Mouse (Mus musculus): ENCODE measurements around the gene Oas1a. TPM values are rescaled to one million over a fixed set of nuclear protein-coding genes. Genes with fewer than 3 reads are reported as not detected.

Gene Oas1a
- polyA plus RNA-seq, 1 experiment from 2014 or later: 0.57 TPM

GRCm38 (mm10) chr5:120847067-120847466, 60.3 kb downstream of the Oas1a start, which contains the start of gene Oas1f:
Gene Oas1f, plus strand, starts transcription at chr5:120847367.
- Histone ChIP-seq H3K9ac (ENCODE audit: low read length) (no peak within 1 kb of the TSS), H3K36me3 (ENCODE audit: control insufficient read depth, insufficient read depth, low read length) (no peaks in the 10 kb centered on the region), H3K4me2 (ENCODE audit: low read depth, severe bottlenecking) (no peak within 1 kb of the TSS), H3K27me3 (ENCODE audit: control insufficient read depth, insufficient read depth, low read length) (no peaks in the 10 kb centered on the region), H3K4me3 (ENCODE audit: low read depth, low read length) (no peak within 1 kb of the TSS), H3K9me3 (ENCODE audit: control insufficient read depth, low read length) (no peaks in the 10 kb centered on the region), H3K27ac (replicated peaks; ENCODE audit: low read depth, low read length) (no peak within 1 kb of the TSS), H3K4me1 (ENCODE audit: control insufficient read depth, insufficient read depth, low read length) (no peaks in the 10 kb centered on the region)
- DNase-seq (ENCODE audit: low spot score) (no peak), ATAC-seq (ENCODE audit: insufficient number of reproducible peaks, low FRiP score, low TSS enrichment, low read depth) (no peak)
- 80% methylated on average over 4 of the region's 4 CpGs for WGBS

Small RNA genes within 50 kb of the gene (microRNA-seq; reads per million reads assigned to microRNA genes)
- gene Gm22907: not detected

Other genes with a start within 250 kb of the Oas1a start
- 3.0 and 3.5 TPM in 2 replicates for gene Dtx1, start 195.6 kb downstream of the Oas1a start, polyA plus RNA-seq (2014; fragmentation: Nextera tagmentation; extraction: Ambion mirVana)
- 0.12 TPM in 1 of 2 replicates, not detected in the other for gene Oas2, start 157.7 kb downstream of the Oas1a start, polyA plus RNA-seq (2014; fragmentation: Nextera tagmentation; extraction: Ambion mirVana)
- 0.03 TPM in 1 of 2 replicates, not detected in the other for gene Oas3, start 129.9 kb downstream of the Oas1a start, polyA plus RNA-seq (2014; fragmentation: Nextera tagmentation; extraction: Ambion mirVana)
- gene Oas1e, start 112.0 kb downstream of the Oas1a start, polyA plus RNA-seq (2014; fragmentation: Nextera tagmentation; extraction: Ambion mirVana): not detected in 2 replicates
- gene Oas1c, start 95.0 kb downstream of the Oas1a start, polyA plus RNA-seq (2014; fragmentation: Nextera tagmentation; extraction: Ambion mirVana): 0.28 and 0.41 TPM in 2 replicates
- gene Oas1f, start 60.2 kb downstream of the Oas1a start, polyA plus RNA-seq (2014; fragmentation: Nextera tagmentation; extraction: Ambion mirVana): not detected in 2 replicates
- gene Oas1h, start 46.1 kb downstream of the Oas1a start, polyA plus RNA-seq (2014; fragmentation: Nextera tagmentation; extraction: Ambion mirVana): not detected in 2 replicates
- gene Oas1g, start 19.9 kb downstream of the Oas1a start, polyA plus RNA-seq (2014; fragmentation: Nextera tagmentation; extraction: Ambion mirVana): not detected in 2 replicates
- gene Oas1d, start 7.0 kb upstream of the Oas1a start, polyA plus RNA-seq (2014; fragmentation: Nextera tagmentation; extraction: Ambion mirVana): not detected in 2 replicates
- not detected in 2 replicates for gene Rph3a, start 102.6 kb upstream of the Oas1a start, polyA plus RNA-seq (2014; fragmentation: Nextera tagmentation; extraction: Ambion mirVana)

All from limb, embryonic 11.5 days (tissue).